Mouse (Mus musculus) CH12F3 (cell line): ENCODE measurements at regions not wholly inside any gene's neighbourhood (a gene's known extent, or its start where the extent isn't known, plus 50 kb on each side); places are given as distances from the start of the nearest gene placed in this dataset.

Experiments
- in situ Hi-C: fragments of 300-500 bp; cut with MboI; formaldehyde crosslinking; loops from 2 replicates; pipeline ENCODE4 v1.14.3; 2020; ENCODE audit warnings: low sequenced_read_pairs

- in situ Hi-C loops, result no loop called here
Observed at GRCm38 (mm10) chr4:89508103-89508763, 171.0 kb upstream of the Dmrta1 start.

GRCm38 (mm10) chr4:89505368-89505819 lies 173.8 kb upstream of the Dmrta1 start:
- in situ Hi-C loops, result no loop called here

GRCm38 (mm10) chr4:89500232-89500631 lies 179.0 kb upstream of the Dmrta1 start:
- in situ Hi-C loops, result no loop called here

GRCm38 (mm10) chr4:89490947-89491346 lies 180.1 kb upstream of the Cdkn2b start:
- in situ Hi-C loops, result no loop called here

- in situ Hi-C loops, result no loop called here
Observed at GRCm38 (mm10) chr4:89487416-89488165, 176.8 kb upstream of the Cdkn2b start.

GRCm38 (mm10) chr4:89486963-89487362 lies 176.1 kb upstream of the Cdkn2b start:
- in situ Hi-C loops, result no loop called here

GRCm38 (mm10) chr4:89485981-89486531 lies 175.2 kb upstream of the Cdkn2b start:
- in situ Hi-C loops, result no loop called here

GRCm38 (mm10) chr4:89478646-89479237 lies 167.9 kb upstream of the Cdkn2b start:
- in situ Hi-C loops, result no loop called here

GRCm38 (mm10) chr4:89475848-89476247 lies 165.0 kb upstream of the Cdkn2b start:
- in situ Hi-C loops, result no loop called here

GRCm38 (mm10) chr4:89474836-89475541 lies 164.2 kb upstream of the Cdkn2b start:
- in situ Hi-C loops, result no loop called here

GRCm38 (mm10) chr4:89471426-89471825 lies 160.6 kb upstream of the Cdkn2b start:
- in situ Hi-C loops, result no loop called here

- in situ Hi-C loops, result no loop called here
Observed at GRCm38 (mm10) chr4:89470756-89471155, 159.9 kb upstream of the Cdkn2b start.

- in situ Hi-C loops, result no loop called here
Observed at GRCm38 (mm10) chr4:89469883-89470282, 159.0 kb upstream of the Cdkn2b start.

- in situ Hi-C loops, result no loop called here
Observed at GRCm38 (mm10) chr4:89469406-89469805, 158.6 kb upstream of the Cdkn2b start.

- in situ Hi-C loops, result no loop called here
Observed at GRCm38 (mm10) chr4:89466766-89467165, 155.9 kb upstream of the Cdkn2b start.

GRCm38 (mm10) chr4:89463121-89463520 lies 152.3 kb upstream of the Cdkn2b start:
- in situ Hi-C loops, result no loop called here

- in situ Hi-C loops, result no loop called here
Observed at GRCm38 (mm10) chr4:89460170-89460762, 149.4 kb upstream of the Cdkn2b start.

- in situ Hi-C loops, result no loop called here
Observed at GRCm38 (mm10) chr4:89459346-89459666, 148.5 kb upstream of the Cdkn2b start.

- in situ Hi-C loops, result no loop called here
Observed at GRCm38 (mm10) chr4:89458628-89459345, 147.9 kb upstream of the Cdkn2b start.

- in situ Hi-C loops, result no loop called here
Observed at GRCm38 (mm10) chr4:89457861-89458260, 147.0 kb upstream of the Cdkn2b start.
